Mouse (Mus musculus): ENCODE data around the gene Setd2.

Gene Setd2

GRCm38 (mm10) chr9:110532538-110533291 lies at the start of gene Setd2:
TSS of gene Setd2 (plus strand) at chr9:110532597.
- DNase-seq (ENCODE audit: low read depth): peak; percentile 7

- no peak for DNase-seq (ENCODE audit: low read depth)
These were observed 43.6 kb upstream of the Setd2 start for GRCm38 (mm10) chr9:110488841-110489240.

GRCm38 (mm10) chr9:110490913-110491312 lies 41.5 kb upstream of the Setd2 start:
- DNase-seq (ENCODE audit: low read depth): no peak

GRCm38 (mm10) chr9:110525737-110526136 lies 6.7 kb upstream of the Setd2 start:
- no peak for DNase-seq (ENCODE audit: low read depth)

GRCm38 (mm10) chr9:110529002-110529737 lies 3.2 kb upstream of the Setd2 start:
- DNase-seq (ENCODE audit: low read depth): no peak

GRCm38 (mm10) chr9:110530650-110531049 lies 1.7 kb upstream of the Setd2 start:
- no peak for DNase-seq (ENCODE audit: low read depth)

GRCm38 (mm10) chr9:110531151-110531791 lies 1.1 kb upstream of the Setd2 start:
- DNase-seq (ENCODE audit: low read depth): peak; percentile 7

GRCm38 (mm10) chr9:110531914-110532489 lies 395 bp upstream of the Setd2 start:
- peak; percentile 90 for DNase-seq (ENCODE audit: low read depth)

GRCm38 (mm10) chr9:110533645-110534044 lies 1.2 kb downstream of the Setd2 start:
- peak; percentile 2 for DNase-seq (ENCODE audit: low read depth)

GRCm38 (mm10) chr9:110535114-110535513 lies 2.7 kb downstream of the Setd2 start:
- no peak for DNase-seq (ENCODE audit: low read depth)

GRCm38 (mm10) chr9:110536636-110537035 lies 4.2 kb downstream of the Setd2 start:
- DNase-seq (ENCODE audit: low read depth): no peak

GRCm38 (mm10) chr9:110538511-110538910 lies 6.1 kb downstream of the Setd2 start:
- DNase-seq (ENCODE audit: low read depth): no peak

- DNase-seq (ENCODE audit: low read depth): no peak
These were observed 9.6 kb downstream of the Setd2 start for GRCm38 (mm10) chr9:110541988-110542387.

GRCm38 (mm10) chr9:110548261-110548660 lies 15.9 kb downstream of the Setd2 start:
- no peak for DNase-seq (ENCODE audit: low read depth)

GRCm38 (mm10) chr9:110568309-110568708 lies 35.9 kb downstream of the Setd2 start:
- no peak for DNase-seq (ENCODE audit: low read depth)

- no peak for DNase-seq (ENCODE audit: low read depth)
These were observed 49.8 kb downstream of the Setd2 start for GRCm38 (mm10) chr9:110582161-110582560.

- no peak for DNase-seq (ENCODE audit: low read depth)
These were observed 51.1 kb downstream of the Setd2 start for GRCm38 (mm10) chr9:110583521-110583920.

GRCm38 (mm10) chr9:110611471-110611870 lies 79.1 kb downstream of the Setd2 start:
- DNase-seq (ENCODE audit: low read depth): peak; percentile 68

GRCm38 (mm10) chr9:110617081-110617480 lies 84.7 kb downstream of the Setd2 start:
- no peak for DNase-seq (ENCODE audit: low read depth)

GRCm38 (mm10) chr9:110620180-110620579 lies 87.8 kb downstream of the Setd2 start:
- no peak for DNase-seq (ENCODE audit: low read depth)

GRCm38 (mm10) chr9:110620685-110621084 lies 88.3 kb downstream of the Setd2 start:
- no peak for DNase-seq (ENCODE audit: low read depth)

- DNase-seq (ENCODE audit: low read depth): no peak
These were observed 90.3 kb downstream of the Setd2 start for GRCm38 (mm10) chr9:110622621-110623219.

Data from fibroblast of lung, adult 2 months (primary cell).